Mouse (Mus musculus) inflammation-experienced regulatory T-cells, adult 6 months (primary cell): Measurements from ENCODE around the gene Tubb5. TPM values are rescaled to one million over a fixed set of nuclear protein-coding genes. Genes with fewer than 3 reads are reported as not detected.

Source experiments
- ATAC-seq: one replicate; pipeline ENCODE4 v1.8.0; 2017
- polyA plus RNA-seq, 3 experiments: library from polyadenylated mRNA; unstranded; fragments of 100-300 nt; shearing (Covaris generic); gene quantifications; one replicate each; pipeline ENCODE4 v1.2.1; 2017

The Tubb5 gene
- polyA plus RNA-seq, 3 experiments from 2014 or later: 404 to 882 (median 514) TPM

DNA sequence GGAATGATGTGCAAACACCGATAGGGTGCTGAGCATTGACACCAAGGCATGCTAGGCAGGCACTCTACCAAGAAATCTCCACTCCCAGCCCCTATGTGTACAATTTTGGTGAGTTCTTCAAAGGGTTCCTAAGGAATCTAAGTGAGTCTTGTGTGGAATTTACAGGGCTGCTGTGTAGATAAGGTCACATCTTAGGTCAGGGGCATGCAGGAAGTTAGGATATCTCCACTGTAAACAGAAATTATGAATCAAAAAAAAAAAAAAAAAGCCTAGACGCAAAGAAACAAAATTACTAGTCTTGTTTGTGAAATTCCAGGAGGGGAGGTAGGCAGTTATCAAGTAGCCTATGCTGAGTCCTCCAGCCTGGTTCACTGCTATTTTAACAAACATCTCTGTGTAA lies 45.3 kb downstream of the Tubb5 start:
- no peak for ATAC-seq

DNA sequence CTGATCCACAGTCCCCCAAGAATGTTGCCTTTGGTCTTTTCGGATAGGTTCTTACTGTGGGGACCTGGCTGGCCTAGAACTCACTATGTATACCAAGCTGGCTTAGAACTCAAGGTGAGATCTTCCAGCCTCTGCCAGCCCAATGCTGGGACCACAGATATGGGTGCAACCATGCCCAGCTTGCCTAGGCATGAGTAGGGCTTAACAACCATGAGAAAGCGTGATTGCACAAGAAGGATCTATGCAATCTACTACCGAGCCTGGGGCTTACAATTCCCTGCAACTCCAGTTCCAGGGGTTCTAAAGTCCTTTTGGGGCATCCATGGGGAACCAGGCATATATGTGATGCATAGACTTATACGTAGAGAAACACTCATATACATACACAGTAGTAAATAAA lies 47.2 kb downstream of the Tubb5 start:
- no peak for ATAC-seq

DNA sequence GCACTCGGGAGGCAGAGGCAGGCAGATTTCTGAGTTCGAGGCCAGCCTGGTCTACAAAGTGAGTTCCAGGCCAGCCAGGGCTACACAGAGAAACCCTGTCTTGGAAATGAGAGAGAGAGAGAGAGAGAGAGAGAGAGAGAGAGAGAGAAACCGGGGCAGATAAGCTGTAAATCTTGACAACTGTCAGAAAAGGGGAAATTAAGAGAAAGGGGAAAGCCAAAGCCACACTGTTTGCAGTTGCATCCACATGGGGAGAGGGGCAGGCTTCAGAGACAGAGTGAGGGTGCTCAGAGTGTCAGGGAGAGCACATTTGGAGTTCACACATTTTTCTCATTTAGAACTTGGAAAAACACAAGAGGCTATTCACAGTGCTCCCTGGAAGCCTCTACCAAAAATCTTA lies 50.1 kb downstream of the Tubb5 start:
- no peak for ATAC-seq

GRCm38 (mm10) chr17:35787493-35787892 lies 50.6 kb downstream of the Tubb5 start:
- ATAC-seq: no peak

DNA sequence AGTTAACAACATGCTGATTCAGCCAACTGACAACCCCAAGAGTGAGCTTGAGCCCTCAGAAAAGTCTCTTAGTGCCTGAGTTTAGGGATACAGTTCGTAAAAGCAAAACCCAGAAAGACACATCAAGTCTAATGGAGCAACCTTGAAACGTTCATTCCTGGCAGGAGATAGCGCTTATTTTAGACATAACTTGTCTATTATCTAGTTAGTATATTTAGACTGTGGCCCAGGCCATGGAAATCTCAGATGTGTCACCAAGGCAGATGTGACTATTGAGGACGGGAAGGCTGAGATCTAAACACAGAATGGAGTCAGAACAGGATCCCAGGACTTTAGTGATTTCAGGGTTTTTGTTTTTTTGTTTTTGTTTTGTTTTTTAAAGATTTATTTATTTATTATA lies 53.0 kb downstream of the Tubb5 start:
- ATAC-seq: no peak

DNA sequence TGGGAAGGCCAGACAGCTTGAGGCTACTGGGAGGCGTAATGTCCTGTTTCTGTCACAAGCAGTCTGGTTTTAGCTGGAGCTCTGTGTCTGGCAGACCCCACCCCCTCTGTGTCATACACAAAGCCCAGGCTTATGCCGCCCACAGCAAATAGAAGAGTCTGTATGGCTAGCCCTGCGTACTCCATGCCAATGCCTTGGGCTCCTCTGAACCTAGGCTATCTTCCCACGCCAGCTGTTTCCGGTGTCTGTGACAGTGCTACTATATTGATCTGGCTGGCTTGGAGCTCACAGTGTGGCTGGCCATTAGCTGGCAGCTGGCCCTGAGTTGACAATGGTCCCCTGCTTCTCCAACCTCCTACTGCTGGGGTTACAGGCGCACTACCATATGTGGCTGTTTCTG lies 54.2 kb downstream of the Tubb5 start:
- ATAC-seq: no peak

Other genes starting within 250 kb of the Tubb5 start
- gene Sfta2, start 236.8 kb downstream of the Tubb5 start, polyA plus RNA-seq: not detected
- not detected for gene Gm9573, start 211.7 kb downstream of the Tubb5 start, polyA plus RNA-seq
- gene Mucl3, start 194.6 kb downstream of the Tubb5 start, polyA plus RNA-seq: under 1 TPM in 1 of 3 experiments, not detected in 2; 0.26 TPM
- 10 to 100 TPM; 10.4 to 13.2 (median 12.7) TPM for gene Vars2, start 170.7 kb downstream of the Tubb5 start, polyA plus RNA-seq
- 10 to 100 TPM; 16.7 to 24.7 (median 17.9) TPM for gene Gtf2h4, start 164.6 kb downstream of the Tubb5 start, polyA plus RNA-seq
- gene Ddr1, start 133.7 kb downstream of the Tubb5 start, polyA plus RNA-seq: 1 to 10 TPM in 1 of 3 experiments, under 1 TPM in 2; 0.65 to 1.1 (median 0.73) TPM
- 10 to 100 TPM in 1 of 3 experiments, 1 to 10 TPM in 1, under 1 TPM in 1; 0.54 to 11.8 (median 1.3) TPM for gene Ier3, start 16.6 kb downstream of the Tubb5 start, polyA plus RNA-seq
- 10 to 100 TPM; 20.5 to 31.1 (median 28.1) TPM for gene Flot1, start 15.1 kb downstream of the Tubb5 start, polyA plus RNA-seq
- gene Mdc1, start 3.2 kb upstream of the Tubb5 start, polyA plus RNA-seq: 10 to 100 TPM in 1 of 3 experiments, 1 to 10 TPM in 2; 6.1 to 10.7 (median 7.1) TPM
- gene Nrm, start 23.0 kb upstream of the Tubb5 start, polyA plus RNA-seq: 10 to 100 TPM; 25.4 to 64.8 (median 27.4) TPM
- 100 to 1,000 TPM; 194 to 273 (median 213) TPM for gene Ppp1r18, start 27.3 kb upstream of the Tubb5 start, polyA plus RNA-seq
- gene Dhx16, start 41.5 kb upstream of the Tubb5 start, polyA plus RNA-seq: 10 to 100 TPM; 17.4 to 36.1 (median 19.5) TPM
- gene 2310061I04Rik, start 59.1 kb upstream of the Tubb5 start, polyA plus RNA-seq: 10 to 100 TPM; 15.3 to 21.6 (median 15.4) TPM
- 10 to 100 TPM in 2 of 3 experiments, 1 to 10 TPM in 1; 9.5 to 16.2 (median 10.5) TPM for gene Atat1, start 71.8 kb upstream of the Tubb5 start, polyA plus RNA-seq
- gene Mrps18b, start 78.1 kb upstream of the Tubb5 start, polyA plus RNA-seq: 10 to 100 TPM; 35.8 to 82.5 (median 75.5) TPM
- gene Ppp1r10, start 78.1 kb upstream of the Tubb5 start, polyA plus RNA-seq: 10 to 100 TPM; 49.4 to 63.1 (median 51.7) TPM
- 100 to 1,000 TPM; 113 to 143 (median 123) TPM for gene Abcf1, start 131.5 kb upstream of the Tubb5 start, polyA plus RNA-seq
- 1 to 10 TPM; 7.6 to 9.2 (median 8.8) TPM for gene Gnl1, start 141.5 kb upstream of the Tubb5 start, polyA plus RNA-seq
- 10 to 100 TPM; 13.8 to 22.0 (median 19.8) TPM for gene Prr3, start 141.9 kb upstream of the Tubb5 start, polyA plus RNA-seq
- gene H2-T24, start 182.3 kb upstream of the Tubb5 start, polyA plus RNA-seq: 10 to 100 TPM; 26.0 to 35.7 (median 32.8) TPM
- 1,000 to 10,000 TPM in 1 of 3 experiments, 100 to 1,000 TPM in 2; 834 to 1,491 (median 990) TPM for gene H2-T23, start 194.5 kb upstream of the Tubb5 start, polyA plus RNA-seq
- gene H2-T22, start 204.4 kb upstream of the Tubb5 start, polyA plus RNA-seq: 100 to 1,000 TPM; 428 to 527 (median 477) TPM
- gene Gm6034, start 204.7 kb upstream of the Tubb5 start, polyA plus RNA-seq: under 1 TPM in 2 of 3 experiments, not detected in 1; 0.33 to 0.87 TPM
- under 1 TPM in 1 of 3 experiments, not detected in 2; 0.30 TPM for gene Gm11127, start 220.1 kb upstream of the Tubb5 start, polyA plus RNA-seq